Mouse (Mus musculus) heart, adult 2 months (tissue): Measurements from ENCODE around the gene Hsd17b11. TPM values are rescaled to one million over a fixed set of nuclear protein-coding genes. Genes with fewer than 3 reads are reported as not detected.
A peak's percentile ranks its signal among the peaks of the same experiment; 100 is the strongest.

Source experiments
- DNase-seq, 2 experiments: peaks; one replicate each; pipeline ENCODE4 v3.0.0; 2021
- H3K27ac ChIP-seq: fragments of 200-600 bp; 2 replicates; pipeline ENCODE4 v1.8.1; 2022
- H3K27me3 ChIP-seq: fragments of 200-500 bp; 2 replicates; pipeline ENCODE4 v1.6.1; 2012; ENCODE audit warnings: mild to moderate bottlenecking, low read length, inconsistent platforms, mixed read lengths; ENCODE audit not compliant: control insufficient read depth, insufficient read depth
- H3K36me3 ChIP-seq: fragments of 200-500 bp; 2 replicates; pipeline ENCODE4 v1.6.1; 2012; ENCODE audit warnings: low read length, inconsistent platforms; ENCODE audit not compliant: control insufficient read depth, insufficient read depth
- H3K4me1 ChIP-seq: fragments of 200-500 bp; 2 replicates; pipeline ENCODE4 v1.6.1; 2011; ENCODE audit warnings: low read length; ENCODE audit not compliant: control insufficient read depth, insufficient read depth
- H3K4me3 ChIP-seq: fragments of 200-600 bp; 2 replicates; pipeline ENCODE4 v1.8.1; 2022
- H3K79me2 ChIP-seq: fragments of 200-500 bp; replicated peaks from 2 replicates; pipeline ENCODE4 v1.6.1; 2012; ENCODE audit warnings: mild to moderate bottlenecking, inconsistent platforms, low read length, moderate library complexity, mixed read lengths; ENCODE audit not compliant: control insufficient read depth, insufficient read depth
- H3K9ac ChIP-seq: fragments of 200-500 bp; 2 replicates; pipeline ENCODE4 v1.6.1; 2012; ENCODE audit warnings: low read depth, mild to moderate bottlenecking, control low read depth, inconsistent platforms, low read length, mixed read lengths
- CTCF ChIP-seq: fragments of 200-600 bp; IDR thresholded peaks from 2 replicates; pipeline ENCODE4 v1.8.1; 2022; ENCODE audit warnings: antibody characterized with exemption, mild to moderate bottlenecking, moderate library complexity
- EP300 ChIP-seq: fragments of 200-500 bp; IDR thresholded peaks from 2 replicates; pipeline ENCODE4 v1.6.1; 2011; ENCODE audit warnings: low read depth, low read length, control low read depth; ENCODE audit not compliant: insufficient read depth
- POLR2A ChIP-seq: fragments of 200-500 bp; IDR thresholded peaks from 2 replicates; pipeline ENCODE4 v1.6.1; 2011; ENCODE audit warnings: mild to moderate bottlenecking, low read depth, low read length, control low read depth; ENCODE audit not compliant: insufficient read depth
- WGBS: fragments of 180-500 bp; shearing (Covaris S2); methylation state at CpG from one replicate; pipeline ENCODE4 v1.1.7; 2018; 5-methylcytosine and 5-hydroxymethylcytosine counted together
- intact Hi-C: fragments of 180-260 bp; cut with DNase I; formaldehyde crosslinking; loops from one replicate; pipeline ENCODE4 v1.15.1; 2025
- polyA plus RNA-seq: library from polyadenylated mRNA; depleted of rRNA; stranded (reverse); fragments of >200 nt; gene quantifications from 2 replicates; pipeline ENCODE4 v1.2.3, GENCODE M21; 2012
- total RNA-seq, 2 experiments: library from RNA; stranded (reverse); gene quantifications; 2 replicates each; pipeline ENCODE4 v1.2.3; 2021

Hsd17b11 gene
- total and polyA plus RNA-seq, 3 experiments: 14.0 to 30.8 (median 23.1) TPM

DNA sequence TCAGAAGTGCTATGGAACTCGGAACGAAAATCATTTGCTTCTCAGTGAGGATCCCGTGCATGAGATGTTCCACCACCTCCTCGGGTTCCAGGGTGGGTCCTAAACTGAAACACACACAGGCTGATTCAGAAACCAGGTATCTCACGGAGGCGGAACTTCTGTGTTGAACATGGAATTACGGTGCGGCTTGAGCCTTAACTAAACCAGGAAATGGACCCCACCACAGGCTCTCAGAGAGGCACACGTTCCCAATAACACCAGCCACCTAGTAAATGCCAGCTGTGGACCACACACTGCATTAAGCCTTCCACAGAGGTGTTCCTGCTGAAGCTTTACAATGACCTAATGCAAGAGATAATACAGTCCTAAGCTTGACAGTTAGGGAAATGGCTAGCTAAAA is 28.9 kb downstream of the Hsd17b11 start:
- H3K36me3 ChIP-seq: no peaks in the 10 kb centered on the region
- WGBS: 90% methylated on average over 9 of the region's 9 CpGs
- intact Hi-C loops: no loop called here

DNA sequence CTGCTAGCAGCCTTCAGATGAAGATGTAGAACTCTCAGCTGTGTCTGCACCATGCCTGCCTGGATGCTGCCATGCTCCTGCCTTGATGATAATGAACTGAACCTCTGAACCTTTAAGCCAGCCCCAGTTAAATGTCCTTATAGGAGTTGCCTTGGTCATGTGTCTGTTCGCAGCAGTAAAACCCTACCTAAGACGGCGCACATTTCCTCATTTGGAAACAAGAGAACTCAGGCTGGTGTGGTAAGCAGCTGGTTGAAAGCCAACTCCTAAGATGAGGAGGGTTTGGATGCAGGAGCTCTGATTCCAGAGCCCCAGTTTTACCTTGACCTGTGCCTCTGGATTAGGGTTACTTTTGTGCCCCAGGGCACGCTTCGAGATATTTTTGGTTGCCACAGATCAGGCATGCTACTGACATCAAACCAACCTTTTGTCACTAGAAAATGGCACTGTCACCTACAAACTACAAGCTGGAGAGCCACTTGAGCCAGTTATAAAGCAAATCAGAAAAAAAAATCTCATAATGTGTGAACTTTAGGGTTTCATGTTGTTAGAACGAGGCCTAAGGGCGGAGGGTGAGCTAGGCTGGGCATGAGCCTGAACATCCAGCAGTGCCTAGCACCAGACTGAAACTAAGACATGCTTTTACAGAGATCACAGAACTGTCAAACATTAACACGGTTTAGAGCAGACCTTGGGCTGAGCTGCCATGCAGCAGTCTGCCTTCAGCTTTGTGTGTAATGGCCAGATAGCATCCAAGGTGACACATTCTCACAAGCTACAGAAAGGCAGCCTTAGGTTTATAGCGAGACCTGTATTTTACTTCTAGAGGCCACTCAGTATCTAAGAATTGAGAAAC is 40.8 kb downstream of the Hsd17b11 start:
- Histone ChIP-seq H3K9ac (no peak overlapping the region), H3K27me3 (no peaks in the 10 kb centered on the region), H3K36me3 (no peaks in the 10 kb centered on the region), H3K27ac (no peak overlapping the region), H3K4me1 (no peaks in the 10 kb centered on the region), H3K79me2 (no peaks in the 10 kb centered on the region), H3K4me3 (no peak overlapping the region)
- intact Hi-C loops: no loop called here
- 87% methylated on average over 9 of the region's 9 CpGs for WGBS
- TF ChIP-seq POLR2A (no peak), EP300 (no peak), CTCF (no peak)
- no peak for DNase-seq

More for the DNA sequence above, 28.9 kb downstream of the Hsd17b11 start:
- Histone ChIP-seq H3K4me1 (no peaks in the 10 kb centered on the region), H3K4me3 (no peak overlapping the region), H3K9ac (no peak overlapping the region), H3K27me3 (no peaks in the 10 kb centered on the region), H3K79me2 (no peaks in the 10 kb centered on the region), H3K27ac (no peak overlapping the region)
- DNase-seq: peak in 1 of 2 experiments; percentile 7
- no peak for TF ChIP-seq EP300
- TF ChIP-seq CTCF: no peak
- no peak for TF ChIP-seq POLR2A

DNA sequence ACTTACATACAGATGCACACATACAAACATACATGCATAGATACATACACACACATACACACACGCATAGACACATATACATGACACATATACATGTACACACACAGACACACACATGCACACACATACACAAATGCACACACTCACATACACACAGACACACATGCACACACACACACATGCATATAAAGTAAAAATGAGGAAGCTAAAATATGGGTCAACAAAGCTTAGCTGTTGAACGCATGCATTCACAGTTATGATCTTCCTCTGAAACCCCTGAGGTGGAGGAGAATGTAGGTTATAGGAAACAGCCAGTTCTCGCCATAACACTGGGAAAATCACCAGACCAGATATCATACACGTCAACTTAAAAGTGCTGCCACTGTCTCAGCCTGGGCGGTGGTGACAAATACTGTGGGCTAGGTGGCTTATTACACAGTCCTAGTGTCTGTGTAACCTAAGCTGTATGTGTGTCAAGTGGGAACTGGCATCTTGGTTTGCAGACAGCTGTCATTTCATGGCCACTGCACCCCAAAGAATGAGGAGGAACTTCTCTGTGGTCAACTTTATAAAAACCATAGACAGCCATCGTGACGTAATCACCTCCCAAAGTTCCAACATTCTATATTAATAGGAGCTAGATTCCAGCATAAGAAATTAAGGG is 43.7 kb downstream of the Hsd17b11 start:
- 87% methylated on average over 7 of the region's 7 CpGs for WGBS
- H3K9ac ChIP-seq: no peak overlapping the region
- H3K36me3 ChIP-seq: no peaks in the 10 kb centered on the region
- TF ChIP-seq CTCF (no peak), POLR2A (no peak), EP300 (no peak)
- no peaks in the 10 kb centered on the region for H3K4me1 ChIP-seq
- intact Hi-C loops: no loop called here
- no peak for DNase-seq
- H3K4me3 ChIP-seq: no peak overlapping the region
- no peaks in the 10 kb centered on the region for H3K79me2 ChIP-seq
- no peak overlapping the region for H3K27ac ChIP-seq
- no peaks in the 10 kb centered on the region for H3K27me3 ChIP-seq

DNA sequence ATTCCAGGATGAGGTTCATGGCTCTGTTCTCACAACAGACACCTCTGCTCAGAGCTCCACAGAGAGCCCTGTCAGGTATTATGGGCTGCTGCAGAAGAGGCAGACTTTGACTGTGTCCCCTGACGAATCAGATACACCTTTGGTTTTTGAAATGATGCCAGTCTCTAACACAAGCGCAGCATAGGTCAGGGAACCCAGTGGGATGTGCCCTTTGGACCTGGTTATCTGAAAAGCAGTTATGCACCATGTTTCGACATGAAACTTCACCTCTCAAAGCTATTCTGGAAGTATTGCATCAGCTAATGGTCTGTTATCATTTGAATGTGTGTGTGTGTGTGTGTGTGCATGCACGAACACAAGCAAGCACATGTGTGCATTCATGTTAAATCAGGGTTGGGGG is 44.4 kb downstream of the Hsd17b11 start, which contains the start of gene Hsd17b13:
Gene Hsd17b13, minus strand, starts transcription at position 114 of the 400 bp plus-strand sequence.
- H3K79me2 ChIP-seq: no peaks in the 10 kb centered on the region
- H3K4me1 ChIP-seq: 0 out of 2 replicates have a peak, but pooled peaks cover 2% of the 10 kb centered on the region
- 68% methylated on average over 4 of the region's 4 CpGs for WGBS
- TF ChIP-seq EP300: no peak
- no peak for TF ChIP-seq POLR2A
- TF ChIP-seq CTCF: no peak
- H3K36me3 ChIP-seq: no peaks in the 10 kb centered on the region
- no peak within 1 kb of the TSS for H3K9ac ChIP-seq
- intact Hi-C loops: no loop called here
- no peaks in the 10 kb centered on the region for H3K27me3 ChIP-seq
- no peak for DNase-seq
- H3K4me3 ChIP-seq: no peak within 1 kb of the TSS
- H3K27ac ChIP-seq: no peak within 1 kb of the TSS

DNA sequence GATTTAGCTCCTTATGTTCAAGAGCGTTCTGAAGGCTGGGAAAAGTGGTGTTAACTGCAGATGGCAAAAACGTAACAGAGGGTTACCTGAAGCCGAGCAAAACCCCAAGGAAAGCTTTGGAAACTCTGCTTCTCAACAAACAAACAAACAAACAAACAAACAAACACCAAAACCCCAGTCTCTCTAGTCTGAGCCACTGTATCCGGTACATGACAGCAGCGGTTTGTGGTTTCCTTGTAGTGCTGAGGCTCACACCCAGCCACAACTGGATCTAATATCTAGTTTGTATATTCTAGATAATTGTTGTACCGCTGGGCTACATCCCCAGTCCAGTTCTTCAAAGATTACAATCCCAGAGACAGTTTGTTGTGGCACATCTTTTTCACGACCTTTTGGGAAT is 46.0 kb downstream of the Hsd17b11 start:
- H3K4me1 ChIP-seq: 0 out of 2 replicates have a peak, but pooled peaks cover 2% of the 10 kb centered on the region
- H3K27me3 ChIP-seq: no peaks in the 10 kb centered on the region
- no peak overlapping the region for H3K9ac ChIP-seq
- WGBS: 76% methylated on average over 7 of the region's 7 CpGs
- TF ChIP-seq POLR2A: no peak
- TF ChIP-seq CTCF: no peak
- no peak for TF ChIP-seq EP300
- no peaks in the 10 kb centered on the region for H3K79me2 ChIP-seq
- H3K4me3 ChIP-seq: no peak overlapping the region
- H3K36me3 ChIP-seq: no peaks in the 10 kb centered on the region
- no peak for DNase-seq
- no peak overlapping the region for H3K27ac ChIP-seq
- intact Hi-C loops: no loop called here
